21 mouse cellular contexts compared by ENCODE assay signal in the genomic region with DNA sequence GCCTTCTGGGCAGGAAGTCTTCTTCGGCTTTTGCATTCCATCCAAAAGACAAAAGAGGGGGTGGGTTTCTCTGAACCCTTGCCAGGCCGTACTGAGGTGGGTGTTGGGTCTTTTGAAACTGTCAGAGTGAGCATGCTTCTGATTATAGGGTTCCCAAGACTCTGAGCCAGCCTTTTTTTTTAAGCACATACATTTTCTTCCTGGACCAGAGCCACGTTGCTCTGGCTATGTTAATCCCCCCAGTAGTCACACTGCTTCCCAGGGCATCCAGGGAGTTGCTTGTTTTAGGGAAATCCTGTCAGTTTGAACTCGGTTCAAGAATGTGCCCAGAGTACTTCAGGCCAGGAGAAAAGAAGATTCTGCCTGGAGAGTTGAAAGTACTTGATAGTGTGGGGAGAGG.
DNase-seq lines count a peak whose midpoint lies in the region; ATAC-seq and TF ChIP-seq lines count a peak whose summit lies in the region.
"Had no signal": no experiment of that assay in that cellular context is flagged by ENCODE, and none has a peak within 500 bp of the region (broad histone marks: within the 10 kb centered on the region; RNA-seq: fewer than 3 reads in every experiment).

No protein-coding gene starts in this region.

- WGBS in lung, embryonic 14.5 days: 28% methylated on average over 4 of the region's 4 CpGs
- WGBS in embryonic facial prominence, embryonic 15.5 days: 13% methylated on average over 4 of the region's 4 CpGs

- H3K4me3 ChIP-seq in lung, embryonic 14.5 days (ENCODE audit: low read depth, low read length): no peak overlapping the region
- no peak overlapping the region for H3K4me3 ChIP-seq in embryonic facial prominence, embryonic 15.5 days (replicated peaks)
- H3K4me3 ChIP-seq: heart, embryonic 15.5 days; hindbrain, embryonic 13.5 days; kidney, embryonic 15.5 days; midbrain, embryonic 15.5 days; neural tube, embryonic 12.5 days had no signal

- no peak for TF ChIP-seq CTCF in lung, embryonic 14.5 days (IDR thresholded peaks at IDR 0.05; ENCODE audit: low read depth)

- no peaks in the 10 kb centered on the region for H3K27me3 ChIP-seq in lung, embryonic 14.5 days (ENCODE audit: insufficient read depth, low read length)
- H3K27me3 ChIP-seq in embryonic facial prominence, embryonic 15.5 days: no peaks in the 10 kb centered on the region
- H3K27me3 ChIP-seq: heart, embryonic 15.5 days; hindbrain, embryonic 13.5 days; kidney, embryonic 15.5 days; midbrain, embryonic 15.5 days; neural tube, embryonic 12.5 days had no signal

- H3K27ac ChIP-seq in lung, embryonic 14.5 days (ENCODE audit: low read depth): no peak overlapping the region
- H3K27ac ChIP-seq in embryonic facial prominence, embryonic 15.5 days (replicated peaks): peak overlapping the region; percentile 58; the same call in 1 of the 2 replicates
- H3K27ac ChIP-seq: heart, embryonic 15.5 days; hindbrain, embryonic 13.5 days; kidney, embryonic 15.5 days; midbrain, embryonic 15.5 days; neural tube, embryonic 12.5 days had no signal

- H3K4me1 ChIP-seq in lung, embryonic 14.5 days (ENCODE audit: insufficient read depth): no peaks in the 10 kb centered on the region
- H3K4me1 ChIP-seq in embryonic facial prominence, embryonic 15.5 days: peaks cover 13% of the 10 kb centered on the region
- H3K4me1 ChIP-seq: heart, embryonic 15.5 days; hindbrain, embryonic 13.5 days; kidney, embryonic 15.5 days; midbrain, embryonic 15.5 days; neural tube, embryonic 12.5 days had no signal

- intact Hi-C loops in gastrocnemius, postnatal 14 days (cut with DNase I; ENCODE audit: low total_unique reads): no loop called here

- peak; percentile 38 for DNase-seq in lung, embryonic 14.5 days
- no peak for DNase-seq in lung, postnatal 14 days
- DNase-seq in brain, adult 2 months (ENCODE audit: low read depth, low spot score): peak; percentile 22
- DNase-seq in thymus, postnatal 25 days: no peak
- no peak for DNase-seq in layer of hippocampus, adult 11-12 months (ENCODE audit: low spot score)
- DNase-seq in gastrocnemius, postnatal 14 days: no peak
- DNase-seq: adrenal gland, postnatal 14 days; cerebellum, adult 9-10 months; heart, postnatal 36 days; kidney, adult 11 months; kidney, postnatal 4 days; layer of hippocampus, adult 9-11 months; lung, postnatal 10 days; retina, postnatal 1 day; right cerebral cortex, postnatal 25 days had no signal

- no peak overlapping the region for H3K9ac ChIP-seq in lung, embryonic 14.5 days
- H3K9ac ChIP-seq in embryonic facial prominence, embryonic 15.5 days: no peak overlapping the region
- H3K9ac ChIP-seq: heart, embryonic 15.5 days; hindbrain, embryonic 13.5 days; kidney, embryonic 15.5 days; midbrain, embryonic 15.5 days; neural tube, embryonic 12.5 days had no signal

- no peak for ATAC-seq in lung, embryonic 14.5 days (ENCODE audit: insufficient read depth)
- no peak for ATAC-seq in embryonic facial prominence, embryonic 15.5 days (ENCODE audit: insufficient number of reproducible peaks, low FRiP score, low TSS enrichment, low read depth)
- ATAC-seq: midbrain, embryonic 15.5 days had no signal

- peaks cover 3% of the 10 kb centered on the region; the same call in 1 of the 2 replicates for H3K9me3 ChIP-seq in lung, embryonic 14.5 days (ENCODE audit: low read depth, low read length)
- H3K9me3 ChIP-seq in embryonic facial prominence, embryonic 15.5 days (replicated peaks): no peaks in the 10 kb centered on the region
- H3K9me3 ChIP-seq: heart, embryonic 15.5 days; hindbrain, embryonic 13.5 days; kidney, embryonic 15.5 days; midbrain, embryonic 15.5 days; neural tube, embryonic 12.5 days had no signal

- H3K36me3 ChIP-seq in lung, embryonic 14.5 days (ENCODE audit: insufficient read depth): no peaks in the 10 kb centered on the region
- H3K36me3 ChIP-seq in embryonic facial prominence, embryonic 15.5 days: no peaks in the 10 kb centered on the region
- H3K36me3 ChIP-seq: heart, embryonic 15.5 days; hindbrain, embryonic 13.5 days; kidney, embryonic 15.5 days; midbrain, embryonic 15.5 days; neural tube, embryonic 12.5 days had no signal

- no peak overlapping the region for H3K4me2 ChIP-seq in lung, embryonic 14.5 days
- no peak overlapping the region for H3K4me2 ChIP-seq in embryonic facial prominence, embryonic 15.5 days (replicated peaks)
- H3K4me2 ChIP-seq: heart, embryonic 15.5 days; hindbrain, embryonic 13.5 days; kidney, embryonic 15.5 days; midbrain, embryonic 15.5 days; neural tube, embryonic 12.5 days had no signal

Comparison
In these comparisons a context has a peak if more than half of its experiments do, and no peak if none do; other contexts are left out.
1. DNase-seq: peak in lung, embryonic 14.5 days (single experiment) and brain, adult 2 months (single experiment); none in lung, postnatal 14 days (single experiment), thymus, postnatal 25 days (single experiment), layer of hippocampus, adult 11-12 months (single experiment) and gastrocnemius, postnatal 14 days (single experiment).